8 mouse cellular contexts compared by ENCODE assay signal in genomic region chr6:30616491-30616941, GRCm38 (mm10). TPM values are rescaled to one million over a fixed set of nuclear protein-coding genes. Genes with fewer than 3 reads are reported as not detected.
DNase-seq lines count a peak whose midpoint lies in the region; ATAC-seq lines count a peak whose summit lies in the region.

No protein-coding gene starts in this region.

- intact Hi-C loops in left cerebral cortex, postnatal 10 days (cut with DNase I) = no loop called here

- no peak overlapping the region for H3K4me3 ChIP-seq in kidney, embryonic 15.5 days (replicated peaks)
- H3K4me3 ChIP-seq in embryonic facial prominence, embryonic 14.5 days (ENCODE audit: low read depth, low read length) = no peak overlapping the region
- no peak overlapping the region for H3K4me3 ChIP-seq in limb, embryonic 11.5 days (ENCODE audit: low read depth, low read length)
- H3K4me3 ChIP-seq in neural tube, embryonic 14.5 days (ENCODE audit: low read depth, low read length) = no peak overlapping the region

- H3K27ac ChIP-seq in kidney, embryonic 15.5 days = peak overlapping the region; percentile 78
- H3K27ac ChIP-seq in embryonic facial prominence, embryonic 14.5 days (replicated peaks; ENCODE audit: low read depth, low read length) = peak overlapping the region; percentile 94
- peak overlapping the region; percentile 93 for H3K27ac ChIP-seq in limb, embryonic 11.5 days (replicated peaks; ENCODE audit: low read depth, low read length)
- no peak overlapping the region; the same call in 1 of the 2 replicates for H3K27ac ChIP-seq in neural tube, embryonic 14.5 days (ENCODE audit: low read depth, low read length)

- no peaks in the 10 kb centered on the region for H3K9me3 ChIP-seq in kidney, embryonic 15.5 days (replicated peaks)
- H3K9me3 ChIP-seq in embryonic facial prominence, embryonic 14.5 days (ENCODE audit: control insufficient read depth, low read length) = no peaks in the 10 kb centered on the region
- H3K9me3 ChIP-seq in limb, embryonic 11.5 days (ENCODE audit: control insufficient read depth, low read length) = no peaks in the 10 kb centered on the region
- H3K9me3 ChIP-seq in neural tube, embryonic 14.5 days (ENCODE audit: control insufficient read depth, low read length) = no peaks in the 10 kb centered on the region

- DNase-seq in kidney, adult 8-10 months = no peak
- DNase-seq in embryonic facial prominence, embryonic 14.5 days (ENCODE audit: low spot score) = peak; percentile 87
- DNase-seq in limb, embryonic 11.5 days (ENCODE audit: low spot score) = peak; percentile 80
- DNase-seq in left cerebral cortex, postnatal 10 days (ENCODE audit: extremely low spot score in 1 of 2, low spot score in 2 of 2) = no peak
- DNase-seq in cerebellum, adult 9-11 months = no peak
- DNase-seq in cerebellum, postnatal 14 days = no peak

- peak overlapping the region; percentile 53 for H3K4me2 ChIP-seq in kidney, embryonic 15.5 days
- H3K4me2 ChIP-seq in embryonic facial prominence, embryonic 14.5 days (ENCODE audit: low read depth, low read length) = peak overlapping the region; percentile 40
- peak overlapping the region; percentile 30; the same call in 1 of the 2 replicates for H3K4me2 ChIP-seq in limb, embryonic 11.5 days (ENCODE audit: low read depth, severe bottlenecking)
- H3K4me2 ChIP-seq in neural tube, embryonic 14.5 days (ENCODE audit: low read depth, low read length) = peak overlapping the region; percentile 20; the same call in 1 of the 2 replicates

- H3K27me3 ChIP-seq in kidney, embryonic 15.5 days = no peaks in the 10 kb centered on the region
- no peaks in the 10 kb centered on the region for H3K27me3 ChIP-seq in embryonic facial prominence, embryonic 14.5 days (replicated peaks; ENCODE audit: control insufficient read depth, insufficient read depth, low read length)
- H3K27me3 ChIP-seq in limb, embryonic 11.5 days (ENCODE audit: control insufficient read depth, insufficient read depth, low read length) = no peaks in the 10 kb centered on the region
- no peaks in the 10 kb centered on the region for H3K27me3 ChIP-seq in neural tube, embryonic 14.5 days (ENCODE audit: control insufficient read depth, insufficient read depth, low read length)

- H3K36me3 ChIP-seq in kidney, embryonic 15.5 days = no peaks in the 10 kb centered on the region
- H3K36me3 ChIP-seq in embryonic facial prominence, embryonic 14.5 days (ENCODE audit: control insufficient read depth, insufficient read depth, low read length) = no peaks in the 10 kb centered on the region
- no peaks in the 10 kb centered on the region for H3K36me3 ChIP-seq in limb, embryonic 11.5 days (ENCODE audit: control insufficient read depth, insufficient read depth, low read length)
- H3K36me3 ChIP-seq in neural tube, embryonic 14.5 days (ENCODE audit: control insufficient read depth, insufficient read depth, low read length) = no peaks in the 10 kb centered on the region

- ATAC-seq in kidney, embryonic 15.5 days (replicated peaks; ENCODE audit: low FRiP score) = no peak
- ATAC-seq in embryonic facial prominence, embryonic 14.5 days (ENCODE audit: low read depth) = peak; percentile 70
- peak; percentile 84 for ATAC-seq in limb, embryonic 11.5 days (ENCODE audit: insufficient number of reproducible peaks, low FRiP score, low TSS enrichment, low read depth)
- no peak for ATAC-seq in neural tube, embryonic 14.5 days (ENCODE audit: low read depth)

- 10% methylated on average over 8 of the region's 8 CpGs for WGBS in kidney, embryonic 15.5 days
- 6% methylated on average over 8 of the region's 8 CpGs for WGBS in embryonic facial prominence, embryonic 14.5 days
- under 1% methylated on average over 8 of the region's 8 CpGs for WGBS in limb, embryonic 11.5 days
- 5% methylated on average over 8 of the region's 8 CpGs for WGBS in neural tube, embryonic 14.5 days

- peaks cover 37% of the 10 kb centered on the region for H3K4me1 ChIP-seq in kidney, embryonic 15.5 days
- peaks cover 39% of the 10 kb centered on the region for H3K4me1 ChIP-seq in embryonic facial prominence, embryonic 14.5 days (ENCODE audit: control insufficient read depth, insufficient read depth, low read length)
- H3K4me1 ChIP-seq in limb, embryonic 11.5 days (ENCODE audit: control insufficient read depth, insufficient read depth, low read length) = peaks cover 31% of the 10 kb centered on the region
- H3K4me1 ChIP-seq in neural tube, embryonic 14.5 days (ENCODE audit: control insufficient read depth, insufficient read depth, low read length) = peaks cover 28% of the 10 kb centered on the region

- H3K9ac ChIP-seq in kidney, embryonic 15.5 days = no peak overlapping the region
- H3K9ac ChIP-seq in embryonic facial prominence, embryonic 14.5 days (ENCODE audit: low read depth, low read length) = peak overlapping the region; percentile 51; the same call in 1 of the 2 replicates
- H3K9ac ChIP-seq in limb, embryonic 11.5 days (ENCODE audit: low read length) = no peak overlapping the region; the same call in 1 of the 2 replicates
- no peak overlapping the region; the same call in 1 of the 2 replicates for H3K9ac ChIP-seq in neural tube, embryonic 14.5 days (replicated peaks; ENCODE audit: low read depth, low read length)

RNA-seq across cellular contexts. Expression of gene Cpa5, which starts 5.7 kb away (rescaled TPM):
- polyA plus RNA-seq in kidney, embryonic 15.5 days (2015; fragmentation: Nextera tagmentation; extraction: Ambion mirVana) = 0.40 and 0.66 TPM in 2 replicates
- 0.92 and 1.3 TPM in 2 replicates for polyA plus RNA-seq in embryonic facial prominence, embryonic 14.5 days (2014; fragmentation: Nextera tagmentation; extraction: Ambion mirVana)
- 0.33 and 0.55 TPM in 2 replicates for polyA plus RNA-seq in limb, embryonic 11.5 days (2014; fragmentation: Nextera tagmentation; extraction: Ambion mirVana)
- not detected in 2 replicates for polyA plus RNA-seq in neural tube, embryonic 14.5 days (2014; fragmentation: Nextera tagmentation; extraction: Ambion mirVana)
- not detected for total RNA-seq in left cerebral cortex, postnatal 10 days (2021)

RNA-seq across cellular contexts. Expression of gene Cpa1, which starts 22.5 kb away (rescaled TPM):
- polyA plus RNA-seq in kidney, embryonic 15.5 days (2015; fragmentation: Nextera tagmentation; extraction: Ambion mirVana) = 1.8 and 3.0 TPM in 2 replicates
- 1.3 and 1.7 TPM in 2 replicates for polyA plus RNA-seq in embryonic facial prominence, embryonic 14.5 days (2014; fragmentation: Nextera tagmentation; extraction: Ambion mirVana)
- polyA plus RNA-seq in limb, embryonic 11.5 days (2014; fragmentation: Nextera tagmentation; extraction: Ambion mirVana) = 0.27 TPM in 1 of 2 replicates, not detected in the other
- polyA plus RNA-seq in neural tube, embryonic 14.5 days (2014; fragmentation: Nextera tagmentation; extraction: Ambion mirVana) = 0.37 and 0.50 TPM in 2 replicates
- not detected for total RNA-seq in left cerebral cortex, postnatal 10 days (2021)

RNA-seq across cellular contexts. Expression of gene Cpa4, which starts 48.3 kb away (rescaled TPM):
- polyA plus RNA-seq in kidney, embryonic 15.5 days (2015; fragmentation: Nextera tagmentation; extraction: Ambion mirVana) = 0.18 and 0.37 TPM in 2 replicates
- 3.0 and 3.4 TPM in 2 replicates for polyA plus RNA-seq in embryonic facial prominence, embryonic 14.5 days (2014; fragmentation: Nextera tagmentation; extraction: Ambion mirVana)
- polyA plus RNA-seq in limb, embryonic 11.5 days (2014; fragmentation: Nextera tagmentation; extraction: Ambion mirVana) = 1.6 and 1.7 TPM in 2 replicates
- polyA plus RNA-seq in neural tube, embryonic 14.5 days (2014; fragmentation: Nextera tagmentation; extraction: Ambion mirVana) = 0.71 and 0.90 TPM in 2 replicates
- under 1 TPM; 0.15 to 0.16 TPM for total RNA-seq in left cerebral cortex, postnatal 10 days (2021)

Comparison
In these comparisons a context has a peak if more than half of its experiments do, and no peak if none do; other contexts are left out.
1. ATAC-seq: peak in embryonic facial prominence, embryonic 14.5 days (single experiment) and limb, embryonic 11.5 days (single experiment); none in kidney, embryonic 15.5 days (single experiment) and neural tube, embryonic 14.5 days (single experiment).
2. DNase-seq: peak in embryonic facial prominence, embryonic 14.5 days (single experiment) and limb, embryonic 11.5 days (single experiment); none in kidney, adult 8-10 months (0 of 2), left cerebral cortex, postnatal 10 days (0 of 2), cerebellum, adult 9-11 months (single experiment) and cerebellum, postnatal 14 days (0 of 2).
3. Peak in every context shown above with its lines, with median percentiles within 50 percentile points of each other: H3K4me2 ChIP-seq.